Mouse (Mus musculus) liver, adult 2 months (tissue): ENCODE measurements around the gene Bnc2. TPM values are rescaled to one million over a fixed set of nuclear protein-coding genes. Genes with fewer than 3 reads are reported as not detected.
A peak's percentile ranks its signal among the peaks of the same experiment; 100 is the strongest.

Source experiments
- DNase-seq: peaks from one replicate; pipeline ENCODE4 v3.0.0-alpha.2; 2011; ENCODE audit warnings: low read depth, low spot score; ENCODE audit errors: extremely low read depth
- H3K27ac ChIP-seq: fragments of 200-500 bp; replicated peaks from 2 replicates; pipeline ENCODE4 v1.5.1; 2012; ENCODE audit warnings: low read depth, mild to moderate bottlenecking, control low read depth, inconsistent platforms, low read length; ENCODE audit not compliant: insufficient read depth
- H3K27me3 ChIP-seq: fragments of 200-500 bp; 2 replicates; pipeline ENCODE4 v1.6.1; 2012; ENCODE audit warnings: mild to moderate bottlenecking, moderate library complexity, low read length, inconsistent platforms; ENCODE audit not compliant: control insufficient read depth, insufficient read depth
- H3K36me3 ChIP-seq: fragments of 200-500 bp; 2 replicates; pipeline ENCODE4 v1.6.1; 2012; ENCODE audit warnings: low read length, inconsistent platforms; ENCODE audit not compliant: control insufficient read depth, insufficient read depth
- H3K4me1 ChIP-seq: fragments of 200-500 bp; 2 replicates; pipeline ENCODE4 v1.6.1; 2011; ENCODE audit warnings: low read length; ENCODE audit not compliant: control insufficient read depth, insufficient read depth
- H3K4me3 ChIP-seq: fragments of 200-500 bp; 2 replicates; pipeline ENCODE4 v1.5.1; 2011; ENCODE audit warnings: low read depth, mild to moderate bottlenecking, control low read depth, low read length, moderate library complexity; ENCODE audit not compliant: insufficient read depth
- H3K79me2 ChIP-seq: fragments of 200-500 bp; 2 replicates; pipeline ENCODE4 v1.6.1; 2012; ENCODE audit warnings: inconsistent platforms, mild to moderate bottlenecking, low read length, moderate library complexity; ENCODE audit not compliant: control insufficient read depth, insufficient read depth
- H3K9ac ChIP-seq: fragments of 200-500 bp; 2 replicates; pipeline ENCODE4 v1.6.1; 2012; ENCODE audit warnings: low read depth, mild to moderate bottlenecking, control low read depth, inconsistent platforms, low read length
- CTCF ChIP-seq: fragments of 200-500 bp; IDR thresholded peaks from 2 replicates; pipeline ENCODE4 v1.5.1; 2011; ENCODE audit warnings: low read depth, low read length, control low read depth
- POLR2A ChIP-seq: fragments of 200-500 bp; IDR thresholded peaks from 2 replicates; pipeline ENCODE4 v1.6.1; 2011; ENCODE audit warnings: low read length, control low read depth; ENCODE audit not compliant: insufficient read depth; ENCODE audit errors: extremely low read depth
- WGBS: fragments of 180-500 bp; shearing (Covaris S2); methylation state at CpG from one replicate; pipeline ENCODE4 v1.1.7; 2018; 5-methylcytosine and 5-hydroxymethylcytosine counted together
- polyA plus RNA-seq: library from polyadenylated mRNA; depleted of rRNA; stranded (reverse); fragments of >200 nt; gene quantifications from 2 replicates; pipeline ENCODE4 v1.2.3, GENCODE M21; 2012
- total RNA-seq: library from RNA; depleted of rRNA; stranded (reverse); fragments of >200 nt; gene quantifications from 2 replicates; pipeline ENCODE4 v1.2.3, GENCODE M21; 2014

The Bnc2 gene
- total and polyA plus RNA-seq, 2 experiments: 0.09 to 0.12 TPM

- no peaks in the 10 kb centered on the region for H3K79me2 ChIP-seq
Measured at GRCm38 (mm10) chr4:84362337-84362823, 312.7 kb downstream of the Bnc2 start.

GRCm38 (mm10) chr4:84361165-84361564, 313.9 kb downstream of the Bnc2 start:
- no peaks in the 10 kb centered on the region for H3K79me2 ChIP-seq
- no peak for TF ChIP-seq CTCF
- no peak for TF ChIP-seq POLR2A
- no peak overlapping the region for H3K9ac ChIP-seq
- no peaks in the 10 kb centered on the region for H3K27me3 ChIP-seq
- H3K4me3 ChIP-seq: no peak overlapping the region
- H3K36me3 ChIP-seq: no peaks in the 10 kb centered on the region
- no peak overlapping the region for H3K27ac ChIP-seq
- no peaks in the 10 kb centered on the region for H3K4me1 ChIP-seq
- 74% methylated on average over 5 of the region's 5 CpGs for WGBS
- DNase-seq: no peak

More at GRCm38 (mm10) chr4:84362337-84362823, 312.7 kb downstream of the Bnc2 start:
- TF ChIP-seq CTCF (no peak), POLR2A (no peak)
- WGBS: 77% methylated on average over 8 of the region's 8 CpGs
- Histone ChIP-seq H3K9ac (no peak overlapping the region), H3K36me3 (no peaks in the 10 kb centered on the region), H3K27me3 (no peaks in the 10 kb centered on the region), H3K4me1 (no peaks in the 10 kb centered on the region), H3K27ac (no peak overlapping the region), H3K4me3 (no peak overlapping the region)
- peak; percentile 7 for DNase-seq

- WGBS: 68% methylated on average over 2 of the region's 2 CpGs
- H3K79me2 ChIP-seq: no peaks in the 10 kb centered on the region
- TF ChIP-seq CTCF (no peak), POLR2A (no peak)
- H3K27me3 ChIP-seq: no peaks in the 10 kb centered on the region
- H3K4me1 ChIP-seq: no peaks in the 10 kb centered on the region
- H3K9ac ChIP-seq: no peak overlapping the region
- no peak overlapping the region for H3K27ac ChIP-seq
- H3K4me3 ChIP-seq: no peak overlapping the region
- peak; percentile 5 for DNase-seq
- no peaks in the 10 kb centered on the region for H3K36me3 ChIP-seq
Measured at GRCm38 (mm10) chr4:84359996-84360395, 315.1 kb downstream of the Bnc2 start.

- Histone ChIP-seq H3K9ac (no peak overlapping the region), H3K27ac (no peak overlapping the region), H3K4me1 (no peaks in the 10 kb centered on the region), H3K4me3 (no peak overlapping the region), H3K79me2 (no peaks in the 10 kb centered on the region), H3K36me3 (no peaks in the 10 kb centered on the region), H3K27me3 (no peaks in the 10 kb centered on the region)
- no peak for DNase-seq
- 95% methylated on average over 2 of the region's 2 CpGs for WGBS
- TF ChIP-seq POLR2A: no peak
- no peak for TF ChIP-seq CTCF
Measured at GRCm38 (mm10) chr4:84358204-84358603, 316.9 kb downstream of the Bnc2 start.

- Histone ChIP-seq H3K27ac (no peak overlapping the region), H3K79me2 (no peaks in the 10 kb centered on the region), H3K4me3 (no peak overlapping the region), H3K27me3 (no peaks in the 10 kb centered on the region), H3K4me1 (no peaks in the 10 kb centered on the region), H3K36me3 (no peaks in the 10 kb centered on the region), H3K9ac (no peak overlapping the region)
- 80% methylated on average over 1 of the region's 1 CpGs for WGBS
- no peak for DNase-seq
- TF ChIP-seq POLR2A: no peak
- TF ChIP-seq CTCF: no peak
Measured at GRCm38 (mm10) chr4:84357382-84357781, 317.7 kb downstream of the Bnc2 start.

GRCm38 (mm10) chr4:84356468-84357153, 318.5 kb downstream of the Bnc2 start:
- Histone ChIP-seq H3K27ac (no peak overlapping the region), H3K4me1 (no peaks in the 10 kb centered on the region), H3K4me3 (no peak overlapping the region), H3K27me3 (no peaks in the 10 kb centered on the region), H3K79me2 (no peaks in the 10 kb centered on the region), H3K9ac (no peak overlapping the region), H3K36me3 (no peaks in the 10 kb centered on the region)
- no peak for DNase-seq
- TF ChIP-seq CTCF (no peak), POLR2A (no peak)
- WGBS: 34% methylated on average over 8 of the region's 8 CpGs
